Mouse (Mus musculus) hindbrain, embryonic 16.5 days (tissue): ENCODE data around the gene Cdcp1. TPM values are rescaled to one million over a fixed set of nuclear protein-coding genes. Genes with fewer than 3 reads are reported as not detected.

ENCODE experiments used
- ATAC-seq: fragments of 200-750 bp; cut with Nextera tagmentation; 2 replicates; pipeline ENCODE4 v1.8.0; 2017; ENCODE audit warnings: moderate TSS enrichment, moderate library complexity
- H3K27ac ChIP-seq: fragments of 300-500 bp; sonication (generic); 2 replicates; pipeline ENCODE4 v1.5.1; 2014; ENCODE audit warnings: low read depth, mild to moderate bottlenecking, control low read depth, low read length, moderate library complexity
- H3K27me3 ChIP-seq: fragments of 300-500 bp; sonication (generic); replicated peaks from 2 replicates; pipeline ENCODE4 v1.6.1; 2014; ENCODE audit warnings: low read length; ENCODE audit not compliant: control insufficient read depth, insufficient read depth
- H3K36me3 ChIP-seq: fragments of 300-500 bp; sonication (generic); 2 replicates; pipeline ENCODE4 v1.6.1; 2014; ENCODE audit warnings: mild to moderate bottlenecking, low read length, moderate library complexity, mixed read lengths; ENCODE audit not compliant: control insufficient read depth, insufficient read depth
- H3K4me1 ChIP-seq: fragments of 300-500 bp; sonication (generic); 2 replicates; pipeline ENCODE4 v1.6.1; 2014; ENCODE audit warnings: low read depth, low read length; ENCODE audit not compliant: control insufficient read depth, insufficient read depth
- H3K4me2 ChIP-seq: fragments of 300-500 bp; sonication (generic); 2 replicates; pipeline ENCODE4 v1.6.1; 2014; ENCODE audit warnings: mild to moderate bottlenecking, low read length, control low read depth, moderate library complexity
- H3K4me3 ChIP-seq: fragments of 300-500 bp; sonication (generic); 2 replicates; pipeline ENCODE4 v1.5.1; 2014; ENCODE audit warnings: mild to moderate bottlenecking, low read length, control low read depth, moderate library complexity
- H3K9ac ChIP-seq: fragments of 300-500 bp; sonication (generic); 2 replicates; pipeline ENCODE4 v1.6.1; 2014; ENCODE audit warnings: low read depth, mild to moderate bottlenecking, control low read depth, low read length, moderate library complexity
- H3K9me3 ChIP-seq: fragments of 300-500 bp; sonication (generic); 2 replicates; pipeline ENCODE4 v1.6.1; 2014; ENCODE audit warnings: mild to moderate bottlenecking, low read length, moderate library complexity; ENCODE audit not compliant: control insufficient read depth
- WGBS: fragments of 180-500 bp; shearing (Covaris S2); extraction: QIAGEN DNeasy Blood & Tissue Kit; methylation state at CpG from one replicate; pipeline ENCODE4 v1.1.7; 2014; 5-methylcytosine and 5-hydroxymethylcytosine counted together
- polyA plus RNA-seq: library from polyadenylated mRNA; unstranded; fragments of >200 nt; fragmentation: Nextera tagmentation; extraction: Ambion mirVana; gene quantifications from 2 replicates; pipeline ENCODE4 v1.2.1, GENCODE M21; 2015

Cdcp1 gene
- polyA plus RNA-seq, 1 experiment from 2014 or later, result 0.24 TPM

- no peak overlapping the region for H3K27ac ChIP-seq
- no peaks in the 10 kb centered on the region for H3K36me3 ChIP-seq
- 93% methylated on average over 5 of the region's 5 CpGs for WGBS
- no peak overlapping the region for H3K9ac ChIP-seq
- H3K4me3 ChIP-seq, result no peak overlapping the region
- ATAC-seq, result no peak
- H3K4me1 ChIP-seq, result no peaks in the 10 kb centered on the region
- H3K9me3 ChIP-seq, result no peaks in the 10 kb centered on the region
- H3K4me2 ChIP-seq, result no peak overlapping the region
- H3K27me3 ChIP-seq, result no peaks in the 10 kb centered on the region
These were observed 28.2 kb downstream of the Cdcp1 start for GRCm38 (mm10) chr9:123187589-123187988.

GRCm38 (mm10) chr9:123186151-123186550, 29.7 kb downstream of the Cdcp1 start:
- no peak for ATAC-seq
- WGBS, result 81% methylated on average over 5 of the region's 5 CpGs
- no peaks in the 10 kb centered on the region for H3K9me3 ChIP-seq
- H3K27ac ChIP-seq, result no peak overlapping the region
- no peak overlapping the region for H3K4me3 ChIP-seq
- no peaks in the 10 kb centered on the region for H3K36me3 ChIP-seq
- H3K4me1 ChIP-seq, result no peaks in the 10 kb centered on the region
- H3K9ac ChIP-seq, result no peak overlapping the region
- no peak overlapping the region for H3K4me2 ChIP-seq
- no peaks in the 10 kb centered on the region for H3K27me3 ChIP-seq

- Histone ChIP-seq H3K36me3 (no peaks in the 10 kb centered on the region), H3K4me3 (no peak overlapping the region), H3K27me3 (no peaks in the 10 kb centered on the region), H3K27ac (no peak overlapping the region), H3K9ac (no peak overlapping the region), H3K4me1 (no peaks in the 10 kb centered on the region), H3K9me3 (no peaks in the 10 kb centered on the region), H3K4me2 (no peak overlapping the region)
- ATAC-seq, result no peak
- 35% methylated on average over 2 of the region's 2 CpGs for WGBS
These were observed 30.3 kb downstream of the Cdcp1 start for GRCm38 (mm10) chr9:123185546-123185945.

DNA sequence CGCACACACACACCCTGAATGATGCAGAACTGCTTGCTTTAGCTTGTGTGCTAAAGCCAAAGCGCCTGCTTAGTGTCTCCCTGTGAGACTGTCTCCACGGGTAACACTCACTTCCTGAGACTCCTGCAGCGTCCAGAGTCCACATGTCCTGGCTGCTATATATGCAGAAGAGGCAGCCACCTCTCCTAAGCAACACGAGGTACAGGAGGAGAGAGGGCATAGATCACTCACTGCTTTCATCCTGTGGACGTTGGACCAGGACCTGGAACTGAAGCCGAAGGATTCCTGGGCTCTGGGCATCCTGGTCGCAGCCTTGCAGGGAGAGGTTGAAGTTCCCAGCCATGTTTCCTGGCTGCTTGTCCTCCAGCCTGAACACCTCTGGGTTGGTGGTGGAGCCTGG, 32.6 kb downstream of the Cdcp1 start:
- Histone ChIP-seq H3K27ac (no peak overlapping the region), H3K4me3 (no peak overlapping the region), H3K4me2 (no peak overlapping the region), H3K27me3 (no peaks in the 10 kb centered on the region), H3K4me1 (no peaks in the 10 kb centered on the region), H3K9ac (no peak overlapping the region), H3K9me3 (no peaks in the 10 kb centered on the region), H3K36me3 (no peaks in the 10 kb centered on the region)
- WGBS, result 74% methylated on average over 8 of the region's 8 CpGs
- ATAC-seq, result no peak

DNA sequence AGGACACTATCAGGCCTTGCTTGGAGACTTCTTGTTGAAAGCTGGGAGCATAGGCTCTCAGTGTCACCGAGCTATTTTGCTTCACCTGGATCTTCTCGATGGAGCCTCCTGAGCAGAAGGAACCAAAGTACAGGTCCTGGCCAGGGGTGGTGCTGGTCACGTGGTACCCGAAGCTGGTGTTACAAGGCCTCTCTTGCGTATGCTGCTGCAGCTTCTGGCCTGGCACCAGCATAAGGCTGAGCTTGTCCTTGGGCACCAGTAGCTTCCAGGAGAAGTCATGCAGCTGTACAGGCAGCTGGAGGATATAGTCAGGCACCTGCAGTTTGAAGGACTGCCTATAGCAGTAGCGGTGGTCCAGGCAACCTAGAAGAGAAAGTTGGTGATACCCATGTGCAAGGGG, 35.8 kb downstream of the Cdcp1 start:
- no peaks in the 10 kb centered on the region for H3K27me3 ChIP-seq
- WGBS, result 97% methylated on average over 6 of the region's 6 CpGs
- no peak overlapping the region for H3K9ac ChIP-seq
- no peaks in the 10 kb centered on the region for H3K4me1 ChIP-seq
- no peak for ATAC-seq
- no peaks in the 10 kb centered on the region for H3K9me3 ChIP-seq
- no peak overlapping the region for H3K4me2 ChIP-seq
- no peak overlapping the region for H3K4me3 ChIP-seq
- H3K36me3 ChIP-seq, result no peaks in the 10 kb centered on the region
- no peak overlapping the region for H3K27ac ChIP-seq

DNA sequence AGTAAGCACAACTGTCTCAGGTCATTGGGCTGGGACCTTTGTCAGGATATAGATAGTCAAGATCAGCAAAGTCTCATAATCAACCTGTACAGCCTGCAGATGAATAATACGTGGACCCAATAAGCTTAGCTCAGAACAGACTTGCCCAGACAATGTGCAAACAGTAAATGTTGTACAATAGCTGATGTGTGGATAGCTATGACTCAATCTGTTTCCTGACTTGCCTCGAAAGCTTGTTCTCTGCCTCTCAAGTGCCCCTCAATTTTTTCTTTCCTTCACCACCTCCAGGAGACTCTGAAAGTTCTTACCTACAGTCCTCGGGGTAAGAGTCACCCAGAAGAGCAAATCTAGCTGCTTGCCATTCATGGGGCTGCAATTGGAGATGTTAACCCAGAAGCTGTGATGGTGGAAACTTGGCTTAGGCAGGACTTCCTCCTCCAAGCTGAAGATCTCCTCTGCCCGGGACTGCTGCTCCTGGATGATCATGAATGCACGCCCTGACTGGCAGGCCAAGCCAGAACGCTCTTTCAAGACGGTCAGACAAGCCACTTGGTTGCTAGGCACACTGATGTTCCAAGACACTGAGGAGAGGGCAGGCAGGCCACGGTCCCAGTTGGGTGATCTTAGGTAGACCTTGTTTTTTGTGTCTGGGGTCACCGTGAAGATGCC, 38.3 kb downstream of the Cdcp1 start:
- H3K4me3 ChIP-seq, result no peak overlapping the region
- no peaks in the 10 kb centered on the region for H3K4me1 ChIP-seq
- ATAC-seq, result no peak
- no peaks in the 10 kb centered on the region for H3K27me3 ChIP-seq
- H3K27ac ChIP-seq, result no peak overlapping the region
- no peaks in the 10 kb centered on the region for H3K36me3 ChIP-seq
- no peak overlapping the region for H3K4me2 ChIP-seq
- no peaks in the 10 kb centered on the region for H3K9me3 ChIP-seq
- 87% methylated on average over 9 of the region's 9 CpGs for WGBS
- no peak overlapping the region for H3K9ac ChIP-seq

DNA sequence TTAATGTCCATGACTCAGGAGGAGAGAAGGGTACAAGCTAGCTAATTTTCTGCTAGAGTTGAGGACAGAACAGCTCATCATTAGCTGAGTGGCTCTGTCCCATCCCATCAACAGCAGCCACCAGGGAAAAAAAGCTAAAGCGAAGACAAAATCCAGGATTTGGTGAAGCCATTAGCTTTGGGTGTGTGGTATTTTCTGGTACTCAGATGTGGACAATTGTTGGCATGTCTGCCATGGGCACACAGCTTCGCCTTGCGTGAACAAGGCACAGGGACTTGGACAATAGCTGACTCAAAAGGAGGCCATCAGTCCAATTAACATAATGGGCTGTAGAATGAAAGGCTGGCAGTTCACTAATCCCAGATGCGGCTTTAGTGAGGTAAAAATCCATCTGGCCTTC, 41.5 kb downstream of the Cdcp1 start:
- Histone ChIP-seq H3K27me3 (no peaks in the 10 kb centered on the region), H3K27ac (no peak overlapping the region), H3K4me2 (no peak overlapping the region), H3K36me3 (no peaks in the 10 kb centered on the region), H3K4me3 (no peak overlapping the region), H3K9me3 (no peaks in the 10 kb centered on the region), H3K9ac (no peak overlapping the region), H3K4me1 (no peaks in the 10 kb centered on the region)
- WGBS, result 45% methylated on average over 4 of the region's 4 CpGs
- no peak for ATAC-seq

DNA sequence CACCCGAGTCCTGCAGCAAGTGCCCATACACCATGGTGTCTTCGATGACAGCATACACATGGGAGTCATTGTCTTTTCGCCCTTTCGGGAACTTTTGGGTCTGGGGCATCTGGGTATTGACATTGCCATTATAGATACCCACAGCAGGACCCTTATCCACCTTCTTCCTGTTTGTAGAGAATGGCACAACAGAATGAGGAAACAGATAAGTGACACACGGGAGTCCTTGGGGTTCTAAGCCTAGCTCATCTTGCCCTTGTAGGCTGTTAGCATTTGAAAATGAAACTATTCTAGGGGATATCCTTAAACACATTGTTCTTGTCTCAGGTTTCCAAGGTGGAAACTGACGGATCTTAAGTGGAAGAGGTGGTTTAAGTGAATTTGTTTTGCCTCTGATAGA, 42.1 kb downstream of the Cdcp1 start:
- Histone ChIP-seq H3K4me2 (no peak overlapping the region), H3K27ac (no peak overlapping the region), H3K4me1 (no peaks in the 10 kb centered on the region), H3K4me3 (no peak overlapping the region), H3K36me3 (no peaks in the 10 kb centered on the region), H3K9ac (no peak overlapping the region), H3K27me3 (no peaks in the 10 kb centered on the region), H3K9me3 (no peaks in the 10 kb centered on the region)
- no peak for ATAC-seq
- WGBS, result 92% methylated on average over 6 of the region's 6 CpGs

DNA sequence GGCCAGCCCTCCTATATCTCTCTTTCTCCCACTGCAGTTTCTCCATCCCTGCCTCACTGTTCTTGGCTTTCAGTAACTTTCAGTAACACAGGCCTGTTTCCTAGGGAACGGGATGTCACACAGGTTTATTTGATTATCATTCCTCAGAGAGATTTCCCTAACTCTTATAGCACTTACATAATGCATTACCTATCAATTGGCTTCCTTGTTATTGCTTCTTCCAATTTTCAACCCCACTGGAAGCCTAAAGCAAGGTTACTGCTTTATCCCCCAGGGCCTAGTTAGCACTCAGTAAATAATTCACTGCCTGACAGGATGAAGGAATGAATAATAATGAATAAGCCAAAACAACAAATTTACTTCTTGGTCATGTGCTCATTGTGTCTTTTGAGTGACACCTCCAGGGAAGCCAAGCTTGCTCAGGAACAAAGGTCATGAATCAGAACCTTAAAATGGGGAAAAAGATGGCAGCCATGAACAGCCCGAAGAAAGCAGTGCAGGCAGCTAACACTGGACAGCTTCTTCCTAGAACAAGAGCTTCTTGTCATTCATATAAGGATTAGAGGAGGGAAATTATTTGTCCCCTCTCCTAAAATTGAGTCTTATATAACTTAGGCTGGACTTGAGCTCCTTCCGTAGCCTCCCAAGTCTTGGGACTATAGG, 49.9 kb downstream of the Cdcp1 start:
- ATAC-seq, result no peak
- no peak overlapping the region for H3K27ac ChIP-seq
- H3K4me1 ChIP-seq, result no peaks in the 10 kb centered on the region
- no peak overlapping the region for H3K9ac ChIP-seq
- no peak overlapping the region for H3K4me2 ChIP-seq
- H3K9me3 ChIP-seq, result no peaks in the 10 kb centered on the region
- no peak overlapping the region for H3K4me3 ChIP-seq
- H3K36me3 ChIP-seq, result no peaks in the 10 kb centered on the region
- 73% methylated on average over 3 of the region's 3 CpGs for WGBS
- H3K27me3 ChIP-seq, result no peaks in the 10 kb centered on the region
